Mouse (Mus musculus) lung, postnatal 0 days (tissue): ENCODE results near the gene Ktn1. TPM values are rescaled to one million over a fixed set of nuclear protein-coding genes. Genes with fewer than 3 reads are reported as not detected.

Source experiments
- ATAC-seq: fragments of 200-750 bp; cut with Nextera tagmentation; 2 replicates; pipeline ENCODE4 v1.8.0; 2017; ENCODE audit warnings: moderate library complexity
- DNase-seq: peaks from one replicate; pipeline ENCODE4 v3.0.0-alpha.2; 2016; ENCODE audit warnings: low spot score
- H3K27ac ChIP-seq: fragments of 300-500 bp; sonication (generic); 2 replicates; pipeline ENCODE4 v1.5.1; 2014; ENCODE audit warnings: antibody characterized with exemption, mild to moderate bottlenecking, low read length, mixed read lengths
- H3K27me3 ChIP-seq: fragments of 300-500 bp; sonication (generic); replicated peaks from 2 replicates; pipeline ENCODE4 v1.6.1; 2014; ENCODE audit warnings: low read length, mixed read lengths; ENCODE audit not compliant: insufficient read depth
- H3K36me3 ChIP-seq: fragments of 300-500 bp; sonication (generic); 2 replicates; pipeline ENCODE4 v1.6.1; 2014; ENCODE audit warnings: low read length, mixed read lengths; ENCODE audit not compliant: insufficient read depth
- H3K4me1 ChIP-seq: fragments of 300-500 bp; sonication (generic); 2 replicates; pipeline ENCODE4 v1.6.1; 2014; ENCODE audit warnings: antibody characterized with exemption, low read depth, low read length, mixed read lengths; ENCODE audit not compliant: insufficient read depth
- H3K4me2 ChIP-seq: fragments of 300-500 bp; sonication (generic); replicated peaks from 2 replicates; pipeline ENCODE4 v1.6.1; 2014; ENCODE audit warnings: low read depth, mild to moderate bottlenecking, low read length, moderate library complexity, mixed read lengths
- H3K4me3 ChIP-seq: fragments of 300-500 bp; sonication (generic); 2 replicates; pipeline ENCODE4 v1.5.1; 2014; ENCODE audit warnings: low read depth, low read length
- H3K9ac ChIP-seq: fragments of 300-500 bp; sonication (generic); replicated peaks from 2 replicates; pipeline ENCODE4 v1.6.1; 2014; ENCODE audit warnings: low read depth, mild to moderate bottlenecking
- H3K9me3 ChIP-seq: fragments of 300-500 bp; sonication (generic); 2 replicates; pipeline ENCODE4 v1.6.1; 2016; ENCODE audit warnings: low read length, mixed read lengths
- CTCF ChIP-seq: IDR thresholded peaks from 2 replicates; pipeline ENCODE4 v1.5.1; 2016; ENCODE audit warnings: antibody characterized with exemption, mild to moderate bottlenecking
- EP300 ChIP-seq: IDR thresholded peaks from 2 replicates; pipeline ENCODE4 v1.6.1; 2016; ENCODE audit warnings: antibody characterized with exemption, mild to moderate bottlenecking, control low read depth
- WGBS: fragments of 180-500 bp; shearing (Covaris S2); extraction: QIAGEN DNeasy Blood & Tissue Kit; methylation state at CpG from one replicate; pipeline ENCODE4 v1.1.7; 2014; 5-methylcytosine and 5-hydroxymethylcytosine counted together
- polyA plus RNA-seq: library from polyadenylated mRNA; unstranded; fragments of >200 nt; fragmentation: Nextera tagmentation; extraction: Ambion mirVana; gene quantifications from 2 replicates; pipeline ENCODE4 v1.2.1, GENCODE M21; 2015

The Ktn1 gene
- polyA plus RNA-seq, 1 experiment from 2014 or later, result 50.8 TPM

DNA sequence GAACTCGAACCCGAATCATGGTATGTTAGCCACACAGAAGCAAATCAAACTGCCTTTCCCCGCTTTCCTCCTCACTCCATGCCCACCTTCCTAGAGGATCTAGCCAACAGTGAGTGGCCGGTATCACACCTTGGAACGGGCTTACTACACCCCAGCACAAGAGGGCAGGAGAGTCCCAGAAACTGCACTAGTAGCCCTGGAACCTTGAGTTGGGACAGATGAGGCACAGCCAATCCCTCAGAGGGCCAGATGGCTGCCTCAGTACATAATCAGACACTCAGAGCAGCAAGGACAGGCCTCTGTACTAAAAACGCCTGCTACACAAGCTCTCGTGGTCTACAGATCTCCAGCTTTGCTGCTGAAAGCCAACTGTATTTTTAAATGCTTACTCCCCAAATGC, 94.4 kb downstream of the Ktn1 start:
- H3K4me3 ChIP-seq, result no peak overlapping the region
- DNase-seq, result no peak
- WGBS, result 90% methylated on average over 7 of the region's 7 CpGs
- H3K4me2 ChIP-seq, result no peak overlapping the region
- no peaks in the 10 kb centered on the region for H3K9me3 ChIP-seq
- peaks cover 3% of the 10 kb centered on the region; the same call in 1 of the 2 replicates for H3K4me1 ChIP-seq
- no peak for TF ChIP-seq EP300
- peak; percentile 47 for TF ChIP-seq CTCF
- H3K36me3 ChIP-seq, result no peaks in the 10 kb centered on the region
- H3K27ac ChIP-seq, result no peak overlapping the region
- H3K9ac ChIP-seq, result no peak overlapping the region
- H3K27me3 ChIP-seq, result no peaks in the 10 kb centered on the region
- ATAC-seq, result no peak

DNA sequence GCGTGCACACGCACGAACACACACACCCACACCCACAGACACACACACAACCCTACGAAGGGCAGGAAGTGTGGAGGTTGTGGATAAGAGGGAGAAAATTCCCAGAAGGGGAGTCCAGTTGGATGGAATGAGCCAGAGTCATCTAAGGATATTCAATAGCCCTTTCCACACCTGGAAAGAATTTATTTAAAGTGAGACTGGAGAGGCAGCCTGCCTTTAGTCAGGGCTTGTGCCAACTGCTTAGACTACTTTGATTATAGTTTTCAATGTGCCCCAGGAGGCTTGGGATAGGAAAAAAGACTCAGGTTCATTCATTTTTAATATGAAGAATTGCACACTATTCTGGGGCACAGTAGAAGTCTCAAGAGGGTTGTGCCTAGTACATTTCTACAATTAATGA, 96.8 kb downstream of the Ktn1 start:
- no peaks in the 10 kb centered on the region for H3K27me3 ChIP-seq
- no peak overlapping the region for H3K9ac ChIP-seq
- peaks cover 3% of the 10 kb centered on the region; the same call in 1 of the 2 replicates for H3K4me1 ChIP-seq
- H3K4me3 ChIP-seq, result no peak overlapping the region
- no peaks in the 10 kb centered on the region for H3K36me3 ChIP-seq
- WGBS, result 74% methylated on average over 4 of the region's 4 CpGs
- ATAC-seq (no peak), DNase-seq (no peak)
- no peak overlapping the region for H3K27ac ChIP-seq
- H3K9me3 ChIP-seq, result no peaks in the 10 kb centered on the region
- no peak overlapping the region for H3K4me2 ChIP-seq
- TF ChIP-seq EP300, result no peak
- TF ChIP-seq CTCF, result no peak

DNA sequence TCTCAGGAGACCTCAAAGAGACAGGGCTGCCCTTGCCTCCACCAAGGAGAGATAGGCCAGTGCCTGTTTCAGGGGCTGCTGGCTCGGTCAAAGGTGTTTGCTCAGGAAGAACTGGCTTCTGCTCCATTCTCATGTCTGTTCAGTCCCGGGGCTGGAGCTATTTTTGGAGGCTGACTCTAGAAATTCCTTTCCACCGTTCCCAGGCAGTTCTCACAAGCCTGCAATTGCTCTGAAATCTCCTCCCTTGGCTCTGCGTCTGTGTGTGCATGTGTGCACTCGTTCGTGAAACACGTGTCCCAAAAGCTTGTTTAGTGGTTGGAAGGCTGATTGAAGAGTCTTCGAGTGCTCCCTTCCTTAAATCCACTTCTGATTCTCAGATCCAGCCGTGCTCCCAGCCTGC, 99.3 kb downstream of the Ktn1 start:
- TF ChIP-seq EP300 (no peak), CTCF (no peak)
- ATAC-seq (peak; percentile 69), DNase-seq (peak; percentile 81)
- Histone ChIP-seq H3K4me1 (peaks cover 3% of the 10 kb centered on the region; the same call in 1 of the 2 replicates), H3K9ac (no peak overlapping the region), H3K27me3 (no peaks in the 10 kb centered on the region), H3K4me2 (no peak overlapping the region; the same call in 1 of the 2 replicates), H3K27ac (no peak overlapping the region), H3K9me3 (no peaks in the 10 kb centered on the region), H3K4me3 (no peak overlapping the region), H3K36me3 (no peaks in the 10 kb centered on the region)
- WGBS, result 24% methylated on average over 9 of the region's 9 CpGs

DNA sequence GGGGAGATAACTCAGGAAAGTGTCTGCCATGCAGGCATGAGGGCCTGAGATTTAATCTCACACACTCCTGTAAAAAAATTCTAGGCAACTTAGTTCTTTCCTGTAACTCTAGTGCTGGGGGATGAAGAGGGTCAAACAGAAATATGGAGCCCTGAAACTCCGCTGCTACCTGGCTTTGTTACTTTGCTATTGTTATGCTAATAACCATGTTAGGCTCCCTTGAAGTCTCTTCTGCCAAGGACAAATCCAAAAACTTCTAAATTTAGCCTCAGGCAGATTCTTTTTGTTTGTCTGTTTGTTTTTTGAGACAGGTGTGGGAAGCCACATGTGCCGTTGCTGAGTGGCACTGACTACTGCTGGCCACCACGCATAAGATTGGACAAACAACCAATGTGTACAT, 100.5 kb downstream of the Ktn1 start:
- Histone ChIP-seq H3K27me3 (no peaks in the 10 kb centered on the region), H3K27ac (no peak overlapping the region), H3K9ac (no peak overlapping the region), H3K4me1 (peaks cover 3% of the 10 kb centered on the region; the same call in 1 of the 2 replicates), H3K36me3 (no peaks in the 10 kb centered on the region), H3K4me3 (no peak overlapping the region), H3K9me3 (no peaks in the 10 kb centered on the region), H3K4me2 (no peak overlapping the region)
- no peak for TF ChIP-seq CTCF
- no peak for TF ChIP-seq EP300
- DNase-seq (no peak), ATAC-seq (no peak)
- 81% methylated on average over 3 of the region's 3 CpGs for WGBS

DNA sequence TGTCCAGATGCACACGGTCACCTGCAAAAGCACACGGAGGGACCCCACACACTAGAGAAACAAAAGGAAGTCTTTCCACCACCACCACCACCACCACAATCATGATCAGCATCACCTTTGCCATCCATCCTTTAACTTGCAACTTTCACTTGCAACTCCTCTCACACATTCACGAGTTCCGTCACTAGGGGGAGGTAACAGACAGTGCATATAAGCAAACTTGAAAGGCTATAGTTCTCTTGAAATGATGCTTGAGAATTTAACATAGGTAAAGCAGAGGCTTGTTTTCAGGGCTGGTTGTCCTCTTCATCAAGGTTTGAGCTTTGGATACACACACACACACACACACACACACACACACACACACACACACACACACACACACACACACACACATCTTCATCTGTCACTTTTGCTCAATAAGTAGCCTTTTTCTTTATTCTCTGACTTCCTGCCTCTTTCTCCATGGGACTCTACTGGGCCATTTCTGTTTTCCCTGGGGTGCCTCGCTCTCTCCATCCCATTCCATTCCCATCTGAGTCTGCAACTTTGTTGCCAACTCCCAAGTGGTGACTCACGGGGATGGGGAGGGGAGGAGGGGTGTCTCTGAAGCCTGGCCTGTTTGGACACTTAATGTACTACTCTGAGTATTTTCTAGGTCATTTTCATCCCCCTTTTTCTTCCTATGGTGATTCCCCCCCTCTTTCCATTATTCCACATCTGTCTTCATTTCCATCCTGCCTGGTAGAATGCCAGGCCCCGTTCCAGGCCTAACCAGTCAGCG, 103.4 kb downstream of the Ktn1 start:
- H3K36me3 ChIP-seq, result no peaks in the 10 kb centered on the region
- peak; percentile 63 for ATAC-seq
- TF ChIP-seq CTCF (peak; percentile 89), EP300 (no peak)

DNA sequence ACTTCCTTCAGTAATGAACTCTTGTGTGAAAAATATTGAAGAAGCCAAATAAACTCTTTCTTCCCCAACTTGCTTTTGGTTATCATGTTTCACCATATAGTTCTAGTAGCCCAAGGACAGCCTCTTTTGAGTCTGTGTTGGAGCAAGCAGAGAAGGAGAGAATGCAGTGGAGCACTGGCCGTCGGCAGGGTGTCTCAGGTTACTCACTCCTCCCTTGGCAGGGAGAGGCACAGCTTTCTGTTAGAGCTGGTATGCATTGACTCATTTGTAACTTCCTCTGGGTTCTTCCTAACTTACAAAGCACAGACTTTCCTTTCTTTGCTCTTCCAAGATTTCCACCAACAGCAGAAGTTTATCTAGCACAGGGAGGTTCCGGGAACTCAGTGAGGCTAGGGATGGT, 105.3 kb downstream of the Ktn1 start:
- 36% methylated on average over 3 of the region's 3 CpGs for WGBS
- no peak for DNase-seq
- Histone ChIP-seq H3K27ac (no peak overlapping the region), H3K36me3 (no peaks in the 10 kb centered on the region), H3K9ac (no peak overlapping the region), H3K27me3 (no peaks in the 10 kb centered on the region), H3K4me1 (no peaks in the 10 kb centered on the region), H3K4me3 (no peak overlapping the region), H3K4me2 (no peak overlapping the region), H3K9me3 (no peaks in the 10 kb centered on the region)
- TF ChIP-seq CTCF (no peak), EP300 (no peak)
- ATAC-seq, result no peak

More for the DNA sequence above, 103.4 kb downstream of the Ktn1 start:
- Histone ChIP-seq H3K4me1 (peaks cover 2% of the 10 kb centered on the region; the same call in 1 of the 2 replicates), H3K27ac (no peak overlapping the region), H3K27me3 (no peaks in the 10 kb centered on the region), H3K4me2 (no peak overlapping the region), H3K4me3 (no peak overlapping the region), H3K9me3 (no peaks in the 10 kb centered on the region), H3K9ac (no peak overlapping the region)
- 37% methylated on average over 8 of the region's 8 CpGs for WGBS
- peak; percentile 83 for DNase-seq
